Mouse (Mus musculus): Measurements from ENCODE around the gene Plekho1.

Plekho1 gene

GRCm38 (mm10) chr3:95950763-95951551, 44.8 kb downstream of the Plekho1 start:
- peak; percentile 83 for DNase-seq (ENCODE audit: low spot score)

GRCm38 (mm10) chr3:95948325-95948724, 47.5 kb downstream of the Plekho1 start:
- DNase-seq (ENCODE audit: low spot score) = no peak

- no peak for DNase-seq (ENCODE audit: low spot score)
These were observed 50.0 kb downstream of the Plekho1 start for GRCm38 (mm10) chr3:95945731-95946240.

GRCm38 (mm10) chr3:95944742-95945141, 51.1 kb downstream of the Plekho1 start:
- no peak for DNase-seq (ENCODE audit: low spot score)

- DNase-seq (ENCODE audit: low spot score) = no peak
These were observed 52.6 kb downstream of the Plekho1 start for GRCm38 (mm10) chr3:95943226-95943625.

- DNase-seq (ENCODE audit: low spot score) = no peak
These were observed 53.1 kb downstream of the Plekho1 start for GRCm38 (mm10) chr3:95942749-95943148.

- no peak for DNase-seq (ENCODE audit: low spot score)
These were observed 57.0 kb downstream of the Plekho1 start for GRCm38 (mm10) chr3:95938835-95939234.

All from urinary bladder, postnatal 25 days (tissue).